Mouse (Mus musculus) ES-Bruce4 (cell line): Measurements from ENCODE around the gene Ppp2r2c.

Experiments used
- CTCF ChIP-seq: IDR thresholded peaks from one replicate; pipeline ENCODE4 v1.8.1; 2011; ENCODE audit warnings: low read depth, low read length
- EP300 ChIP-seq: IDR thresholded peaks from 2 replicates; pipeline ENCODE4 v1.6.1; 2011; ENCODE audit warnings: low read depth, low read length; ENCODE audit not compliant: insufficient read depth
- POLR2A ChIP-seq: IDR thresholded peaks from one replicate; pipeline ENCODE4 v1.8.1; 2011; ENCODE audit warnings: low read length; ENCODE audit not compliant: insufficient read depth

DNA sequence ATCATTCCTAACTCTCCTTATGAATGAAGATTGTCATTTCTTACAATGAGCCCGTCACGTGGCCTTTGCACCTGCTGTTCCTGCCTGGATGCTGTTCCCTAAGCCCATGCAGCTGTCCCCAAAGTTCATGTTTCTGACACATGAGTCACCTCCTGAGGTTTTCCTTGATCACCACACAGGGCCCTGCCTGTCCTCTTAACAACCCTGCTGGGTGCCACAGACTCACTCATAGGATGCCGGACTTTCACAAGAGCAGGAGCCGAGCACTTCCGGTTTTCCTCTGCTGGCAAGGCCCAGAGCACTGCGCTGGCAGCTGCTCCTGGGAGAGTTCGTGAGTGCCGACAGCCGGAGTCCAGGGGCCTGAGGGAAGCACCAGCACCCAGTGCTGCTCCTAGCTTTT, 132.7 kb downstream of the Ppp2r2c start:
- TF ChIP-seq POLR2A = no peak
- no peak for TF ChIP-seq CTCF
- no peak for TF ChIP-seq EP300
